Mouse (Mus musculus) cerebellum, adult 2 months (tissue): ENCODE results near the gene Sned1. TPM values are rescaled to one million over a fixed set of nuclear protein-coding genes. Genes with fewer than 3 reads are reported as not detected.

Experiments used
- DNase-seq, 2 experiments: peaks; one replicate each; pipeline ENCODE4 v3.0.0; 2021
- H3K27ac ChIP-seq: fragments of 200-500 bp; 2 replicates; pipeline ENCODE4 v1.5.1; 2012; ENCODE audit warnings: low read length, control low read depth, inconsistent platforms; ENCODE audit not compliant: insufficient read depth
- H3K27me3 ChIP-seq: fragments of 200-500 bp; 2 replicates; pipeline ENCODE4 v1.6.1; 2012; ENCODE audit warnings: inconsistent platforms, mild to moderate bottlenecking, low read length, moderate library complexity; ENCODE audit not compliant: control insufficient read depth, insufficient read depth
- H3K4me1 ChIP-seq: fragments of 200-500 bp; 2 replicates; pipeline ENCODE4 v1.6.1; 2011; ENCODE audit warnings: low read length; ENCODE audit not compliant: control insufficient read depth, insufficient read depth
- H3K4me3 ChIP-seq: fragments of 200-500 bp; replicated peaks from 2 replicates; pipeline ENCODE3; 2011; ENCODE audit warnings: mild to moderate bottlenecking, low read depth, low read length, control low read depth; ENCODE audit not compliant: insufficient read depth
- CTCF ChIP-seq: fragments of 200-500 bp; IDR thresholded peaks from 2 replicates; pipeline ENCODE4 v1.5.1; 2011; ENCODE audit warnings: low read depth, mild to moderate bottlenecking, control low read depth, low read length, moderate library complexity, borderline replicate concordance; ENCODE audit not compliant: insufficient read depth
- POLR2A ChIP-seq: fragments of 200-500 bp; IDR thresholded peaks from 2 replicates; pipeline ENCODE4 v1.6.1; 2011; ENCODE audit warnings: low read length, control low read depth, borderline replicate concordance; ENCODE audit not compliant: insufficient read depth
- WGBS: fragments of 180-500 bp; shearing (Covaris S2); methylation state at CpG from one replicate; pipeline ENCODE4 v1.1.7; 2018; 5-methylcytosine and 5-hydroxymethylcytosine counted together
- polyA plus RNA-seq: library from polyadenylated mRNA; depleted of rRNA; stranded (reverse); fragments of >200 nt; gene quantifications from 2 replicates; pipeline ENCODE4 v1.2.3, GENCODE M21; 2012

Sned1 gene
- polyA plus RNA-seq, 1 experiment: 18.5 TPM

GRCm38 (mm10) chr1:93270516-93271240, 35.0 kb downstream of the Sned1 start:
- TF ChIP-seq POLR2A (no peak), CTCF (no peak)
- 76% methylated on average over 3 of the region's 3 CpGs for WGBS
- H3K27ac ChIP-seq: no peak overlapping the region

GRCm38 (mm10) chr1:93271751-93272150, 36.1 kb downstream of the Sned1 start:
- WGBS: 76% methylated on average over 6 of the region's 6 CpGs
- peaks cover 4% of the 10 kb centered on the region for H3K4me1 ChIP-seq
- DNase-seq: no peak
- TF ChIP-seq POLR2A: no peak
- no peak for TF ChIP-seq CTCF
- H3K27ac ChIP-seq: no peak overlapping the region
- H3K27me3 ChIP-seq: no peaks in the 10 kb centered on the region
- no peak overlapping the region for H3K4me3 ChIP-seq

More at GRCm38 (mm10) chr1:93270516-93271240, 35.0 kb downstream of the Sned1 start:
- H3K4me3 ChIP-seq: no peak overlapping the region
- no peaks in the 10 kb centered on the region for H3K27me3 ChIP-seq
- DNase-seq: no peak
- H3K4me1 ChIP-seq: peaks cover under 1% of the 10 kb centered on the region; the same call in 1 of the 2 replicates

- WGBS: 35% methylated on average over 16 of the region's 16 CpGs
- no peak for DNase-seq
- no peak for TF ChIP-seq CTCF
- no peak for TF ChIP-seq POLR2A
- H3K4me3 ChIP-seq: no peak overlapping the region
- no peaks in the 10 kb centered on the region for H3K27me3 ChIP-seq
- H3K4me1 ChIP-seq: peaks cover 8% of the 10 kb centered on the region
- H3K27ac ChIP-seq: no peak overlapping the region
These were observed 36.8 kb downstream of the Sned1 start for GRCm38 (mm10) chr1:93272409-93272821.

GRCm38 (mm10) chr1:93275561-93275960, 39.9 kb downstream of the Sned1 start:
- TF ChIP-seq POLR2A (no peak), CTCF (no peak)
- Histone ChIP-seq H3K4me3 (no peak overlapping the region), H3K27ac (no peak overlapping the region), H3K4me1 (peaks cover 8% of the 10 kb centered on the region), H3K27me3 (no peaks in the 10 kb centered on the region)
- WGBS: 67% methylated on average over 6 of the region's 6 CpGs
- no peak for DNase-seq

- Histone ChIP-seq H3K27me3 (no peaks in the 10 kb centered on the region), H3K27ac (no peak overlapping the region), H3K4me3 (no peak overlapping the region), H3K4me1 (peaks cover 8% of the 10 kb centered on the region)
- TF ChIP-seq CTCF: no peak
- no peak for TF ChIP-seq POLR2A
- 31% methylated on average over 7 of the region's 7 CpGs for WGBS
- peak; percentile 32 to 38 for DNase-seq
These were observed 41.4 kb downstream of the Sned1 start for GRCm38 (mm10) chr1:93277041-93277440.

GRCm38 (mm10) chr1:93289678-93290214, 54.1 kb downstream of the Sned1 start:
- H3K4me1 ChIP-seq: no peaks in the 10 kb centered on the region
- H3K4me3 ChIP-seq: no peak overlapping the region
- TF ChIP-seq POLR2A: no peak
- TF ChIP-seq CTCF: no peak
- WGBS: 67% methylated on average over 3 of the region's 3 CpGs
- DNase-seq: no peak
- H3K27ac ChIP-seq: no peak overlapping the region
- H3K27me3 ChIP-seq: no peaks in the 10 kb centered on the region

- WGBS: 78% methylated on average over 4 of the region's 4 CpGs
- TF ChIP-seq CTCF (no peak), POLR2A (no peak)
- H3K4me1 ChIP-seq: no peaks in the 10 kb centered on the region
- no peak overlapping the region for H3K27ac ChIP-seq
- DNase-seq: no peak
- no peaks in the 10 kb centered on the region for H3K27me3 ChIP-seq
- H3K4me3 ChIP-seq: no peak overlapping the region
These were observed 55.3 kb downstream of the Sned1 start for GRCm38 (mm10) chr1:93290956-93291355.

GRCm38 (mm10) chr1:93291591-93291990, 56.0 kb downstream of the Sned1 start:
- Histone ChIP-seq H3K27me3 (no peaks in the 10 kb centered on the region), H3K27ac (no peak overlapping the region), H3K4me1 (no peaks in the 10 kb centered on the region), H3K4me3 (no peak overlapping the region)
- no peak for DNase-seq
- WGBS: 92% methylated on average over 1 of the region's 1 CpGs
- TF ChIP-seq POLR2A (no peak), CTCF (no peak)
